ENCODE assay signal across 20 mouse cellular contexts in genomic region chr7:89428804-89429203, GRCm38 (mm10). TPM values are rescaled to one million over a fixed set of nuclear protein-coding genes. Genes with fewer than 3 reads are reported as not detected.
"Had no signal": no experiment of that assay in that cellular context is flagged by ENCODE, and none has a peak within 500 bp of the region (broad histone marks: within the 10 kb centered on the region; RNA-seq: fewer than 3 reads in every experiment).

No protein-coding gene starts in this region.

- H3K27me3 ChIP-seq: limb, embryonic 12.5 days; limb, embryonic 15.5 days; midbrain, embryonic 12.5 days; midbrain, embryonic 15.5 days; neural tube, embryonic 12.5 days; neural tube, embryonic 15.5 days had no signal

- H3K36me3 ChIP-seq: limb, embryonic 12.5 days; limb, embryonic 15.5 days; midbrain, embryonic 12.5 days; midbrain, embryonic 15.5 days; neural tube, embryonic 12.5 days; neural tube, embryonic 15.5 days had no signal

- H3K4me1 ChIP-seq: midbrain, embryonic 12.5 days; midbrain, embryonic 15.5 days; neural tube, embryonic 12.5 days; neural tube, embryonic 15.5 days had no signal

- DNase-seq: left cerebral cortex, postnatal 4 days; lung, embryonic 14.5 days; right cerebral cortex, adult 18-20 months; right cerebral cortex, postnatal 14 days; right cerebral cortex, postnatal 4 days; thymus, adult 2 months; thymus, postnatal 14 days; thymus, postnatal 4 days had no signal

- H3K4me2 ChIP-seq: limb, embryonic 12.5 days; limb, embryonic 15.5 days; lung, embryonic 14.5 days; midbrain, embryonic 12.5 days; midbrain, embryonic 15.5 days; neural tube, embryonic 12.5 days; neural tube, embryonic 15.5 days had no signal

- H3K27ac ChIP-seq: hindbrain, postnatal 0 days; limb, embryonic 12.5 days; limb, embryonic 15.5 days; liver, embryonic 14.5 days; macrophage; midbrain, embryonic 12.5 days; midbrain, embryonic 15.5 days; neural tube, embryonic 12.5 days; neural tube, embryonic 15.5 days; stomach, postnatal 0 days had no signal

- ATAC-seq: hindbrain, postnatal 0 days; inflammation-experienced regulatory T-cells, adult 6 months; intestine, embryonic 16.5 days; midbrain, embryonic 15.5 days had no signal

- H3K9ac ChIP-seq: limb, embryonic 12.5 days; limb, embryonic 15.5 days; liver, embryonic 14.5 days; lung, embryonic 14.5 days; midbrain, embryonic 12.5 days; midbrain, embryonic 15.5 days; neural tube, embryonic 12.5 days; neural tube, embryonic 15.5 days had no signal

- H3K4me3 ChIP-seq: limb, embryonic 12.5 days; limb, embryonic 15.5 days; midbrain, embryonic 12.5 days; midbrain, embryonic 15.5 days; neural tube, embryonic 12.5 days; neural tube, embryonic 15.5 days had no signal

- H3K9me3 ChIP-seq: limb, embryonic 12.5 days; limb, embryonic 15.5 days; midbrain, embryonic 12.5 days; midbrain, embryonic 15.5 days; neural tube, embryonic 12.5 days; neural tube, embryonic 15.5 days had no signal

RNA-seq across cellular contexts. Expression of gene Fzd4, which starts 24.6 kb away (rescaled TPM):
- polyA plus RNA-seq: inflammation-experienced regulatory T-cells, adult 6 months had no signal
